Mouse (Mus musculus): ENCODE results near the gene Gm1527. TPM values are rescaled to one million over a fixed set of nuclear protein-coding genes. Genes with fewer than 3 reads are reported as not detected.

Gm1527 gene
- polyA plus RNA-seq, 1 experiment from 2014 or later: not detected

Other genes with a start within 250 kb of the Gm1527 start
- gene Slc2a2, start 194.7 kb upstream of the Gm1527 start, polyA plus RNA-seq (2014; fragmentation: Nextera tagmentation; extraction: Ambion mirVana): 0.05 TPM in 1 of 2 replicates, not detected in the other
- 11.9 and 12.5 TPM in 2 replicates for gene Eif5a2, start 111.3 kb upstream of the Gm1527 start, polyA plus RNA-seq (2014; fragmentation: Nextera tagmentation; extraction: Ambion mirVana)
- gene Rpl22l1, start 87.2 kb upstream of the Gm1527 start, polyA plus RNA-seq (2014; fragmentation: Nextera tagmentation; extraction: Ambion mirVana): 233 and 285 TPM in 2 replicates
- 3.0 and 4.7 TPM in 2 replicates for gene Egfem1, start 189.4 kb downstream of the Gm1527 start, polyA plus RNA-seq (2014; fragmentation: Nextera tagmentation; extraction: Ambion mirVana)